Mouse (Mus musculus) spleen, postnatal 14 days (tissue): ENCODE measurements around the gene Timm22.

Experiments
- DNase-seq, 2 experiments: peaks; one replicate each; pipeline ENCODE4 v3.0.0; 2021 to 2022; ENCODE audit warnings: low spot score in 2 of 2

Gene Timm22

GRCm38 (mm10) chr11:76388711-76389110 is 18.0 kb upstream of the Timm22 start:
- no peak for DNase-seq

GRCm38 (mm10) chr11:76392532-76392931 is 14.2 kb upstream of the Timm22 start:
- no peak for DNase-seq

- DNase-seq = no peak
These were observed 13.8 kb upstream of the Timm22 start for GRCm38 (mm10) chr11:76392996-76393395.

GRCm38 (mm10) chr11:76397650-76398311 is 9.0 kb upstream of the Timm22 start:
- DNase-seq = no peak

- no peak for DNase-seq
These were observed 8.4 kb upstream of the Timm22 start for GRCm38 (mm10) chr11:76398312-76398797.

GRCm38 (mm10) chr11:76398798-76399586 is 7.8 kb upstream of the Timm22 start, which contains the start of gene Nxn:
Gene Nxn, minus strand, starts transcription at chr11:76399140.
- DNase-seq = peak; percentile 85 to 90

- no peak for DNase-seq
These were observed 7.0 kb upstream of the Timm22 start for GRCm38 (mm10) chr11:76399587-76400330.

- DNase-seq = no peak
These were observed 5.4 kb upstream of the Timm22 start for GRCm38 (mm10) chr11:76401398-76401797.

GRCm38 (mm10) chr11:76405113-76405512 is 1.6 kb upstream of the Timm22 start:
- DNase-seq = no peak

GRCm38 (mm10) chr11:76405626-76406264 is 1.0 kb upstream of the Timm22 start:
- no peak for DNase-seq

- DNase-seq = peak in 1 of 2 experiments; percentile 52
These were observed 4.1 kb downstream of the Timm22 start for GRCm38 (mm10) chr11:76410826-76411225.

GRCm38 (mm10) chr11:76413202-76413601 is 6.5 kb downstream of the Timm22 start:
- no peak for DNase-seq

GRCm38 (mm10) chr11:76415001-76415400 is 8.2 kb downstream of the Timm22 start:
- no peak for DNase-seq

GRCm38 (mm10) chr11:76415985-76416384 is 9.2 kb downstream of the Timm22 start:
- DNase-seq = no peak

GRCm38 (mm10) chr11:76418423-76418822 is 11.7 kb downstream of the Timm22 start:
- DNase-seq = no peak

- DNase-seq = no peak
These were observed 12.4 kb downstream of the Timm22 start for GRCm38 (mm10) chr11:76419179-76419578.

GRCm38 (mm10) chr11:76420896-76421295 is 14.1 kb downstream of the Timm22 start:
- no peak for DNase-seq

GRCm38 (mm10) chr11:76425749-76426148 is 19.0 kb downstream of the Timm22 start:
- no peak for DNase-seq

GRCm38 (mm10) chr11:76427781-76428180 is 21.0 kb downstream of the Timm22 start:
- no peak for DNase-seq

GRCm38 (mm10) chr11:76429046-76429445 is 22.3 kb downstream of the Timm22 start:
- no peak for DNase-seq

GRCm38 (mm10) chr11:76429556-76429955 is 22.8 kb downstream of the Timm22 start:
- no peak for DNase-seq
